Mouse (Mus musculus): ENCODE measurements at regions not wholly inside any gene's neighbourhood (a gene's known extent, or its start where the extent isn't known, plus 50 kb on each side); places are given as distances from the start of the nearest gene placed in this dataset.

GRCm38 (mm10) chr10:99353541-99354292, 90.7 kb downstream of the Dusp6 start:
- H3K36me3 ChIP-seq (replicated peaks), result no peaks in the 10 kb centered on the region
- peaks cover 16% of the 10 kb centered on the region for H3K9me3 ChIP-seq (replicated peaks)
- no peaks in the 10 kb centered on the region for H3K27me3 ChIP-seq (ENCODE audit: insufficient read depth, low read length)
- H3K4me1 ChIP-seq (ENCODE audit: insufficient read depth, low read depth, low read length), result no peaks in the 10 kb centered on the region
- no peak for DNase-seq (ENCODE audit: low spot score)
- TF ChIP-seq GATA2 (IDR thresholded peaks at IDR 0.05; ENCODE audit: borderline replicate concordance, low read depth, low read length) (no peak), GATA1 (IDR thresholded peaks at IDR 0.05; ENCODE audit: borderline replicate concordance, low read length) (no peak), POLR2AphosphoS5 (IDR thresholded peaks at IDR 0.05; ENCODE audit: insufficient replicate concordance, low read depth, low read length) (no peak), CTCF (IDR thresholded peaks at IDR 0.05; ENCODE audit: low read depth, low read length) (no peak), TAL1 (conservative IDR thresholded peaks at IDR 0.05; ENCODE audit: low read depth, low read length) (no peak)
- no peak for ATAC-seq (ENCODE audit: extremely low read depth, insufficient number of reproducible peaks, low FRiP score, poor library complexity, severe bottlenecking)
- H3K4me3 ChIP-seq (ENCODE audit: low read depth, low read length), result no peak overlapping the region

GRCm38 (mm10) chr10:99354352-99354751, 91.3 kb downstream of the Dusp6 start:
- no peaks in the 10 kb centered on the region for H3K27me3 ChIP-seq (ENCODE audit: insufficient read depth, low read length)
- DNase-seq (ENCODE audit: low spot score), result no peak
- H3K4me1 ChIP-seq (ENCODE audit: insufficient read depth, low read depth, low read length), result no peaks in the 10 kb centered on the region
- no peak for TF ChIP-seq CTCF (IDR thresholded peaks at IDR 0.05; ENCODE audit: low read depth, low read length)
- TF ChIP-seq GATA1 (IDR thresholded peaks at IDR 0.05; ENCODE audit: borderline replicate concordance, low read length), result no peak
- no peak for TF ChIP-seq TAL1 (conservative IDR thresholded peaks at IDR 0.05; ENCODE audit: low read depth, low read length)
- no peak for TF ChIP-seq GATA2 (IDR thresholded peaks at IDR 0.05; ENCODE audit: borderline replicate concordance, low read depth, low read length)
- no peak for TF ChIP-seq POLR2AphosphoS5 (IDR thresholded peaks at IDR 0.05; ENCODE audit: insufficient replicate concordance, low read depth, low read length)
- peaks cover 15% of the 10 kb centered on the region; the same call in 1 of the 2 replicates for H3K9me3 ChIP-seq (replicated peaks)
- no peak for ATAC-seq (ENCODE audit: extremely low read depth, insufficient number of reproducible peaks, low FRiP score, poor library complexity, severe bottlenecking)
- no peaks in the 10 kb centered on the region for H3K36me3 ChIP-seq (replicated peaks)
- H3K4me3 ChIP-seq (ENCODE audit: low read depth, low read length), result no peak overlapping the region

GRCm38 (mm10) chr10:99355303-99355702, 92.3 kb downstream of the Dusp6 start:
- H3K27me3 ChIP-seq (ENCODE audit: insufficient read depth, low read length), result no peaks in the 10 kb centered on the region
- no peaks in the 10 kb centered on the region for H3K36me3 ChIP-seq (replicated peaks)
- peaks cover 16% of the 10 kb centered on the region; the same call in 1 of the 2 replicates for H3K9me3 ChIP-seq (replicated peaks)
- H3K4me1 ChIP-seq (ENCODE audit: insufficient read depth, low read depth, low read length), result no peaks in the 10 kb centered on the region
- ATAC-seq (ENCODE audit: extremely low read depth, insufficient number of reproducible peaks, low FRiP score, poor library complexity, severe bottlenecking) (no peak), DNase-seq (ENCODE audit: low spot score) (no peak)
- no peak for TF ChIP-seq CTCF (IDR thresholded peaks at IDR 0.05; ENCODE audit: low read depth, low read length)
- no peak for TF ChIP-seq TAL1 (conservative IDR thresholded peaks at IDR 0.05; ENCODE audit: low read depth, low read length)
- TF ChIP-seq GATA2 (IDR thresholded peaks at IDR 0.05; ENCODE audit: borderline replicate concordance, low read depth, low read length), result no peak
- no peak for TF ChIP-seq POLR2AphosphoS5 (IDR thresholded peaks at IDR 0.05; ENCODE audit: insufficient replicate concordance, low read depth, low read length)
- no peak for TF ChIP-seq GATA1 (IDR thresholded peaks at IDR 0.05; ENCODE audit: borderline replicate concordance, low read length)
- H3K4me3 ChIP-seq (ENCODE audit: low read depth, low read length), result no peak overlapping the region

- H3K9me3 ChIP-seq (replicated peaks), result peaks cover 19% of the 10 kb centered on the region
- no peak overlapping the region for H3K4me3 ChIP-seq (ENCODE audit: low read depth, low read length)
- H3K36me3 ChIP-seq (replicated peaks), result no peaks in the 10 kb centered on the region
- no peak for DNase-seq (ENCODE audit: low spot score)
- no peaks in the 10 kb centered on the region for H3K27me3 ChIP-seq (ENCODE audit: insufficient read depth, low read length)
- no peak for TF ChIP-seq POLR2AphosphoS5 (IDR thresholded peaks at IDR 0.05; ENCODE audit: insufficient replicate concordance, low read depth, low read length)
- no peak for TF ChIP-seq GATA1 (IDR thresholded peaks at IDR 0.05; ENCODE audit: borderline replicate concordance, low read length)
- TF ChIP-seq GATA2 (IDR thresholded peaks at IDR 0.05; ENCODE audit: borderline replicate concordance, low read depth, low read length), result no peak
- no peak for TF ChIP-seq TAL1 (conservative IDR thresholded peaks at IDR 0.05; ENCODE audit: low read depth, low read length)
- TF ChIP-seq CTCF (IDR thresholded peaks at IDR 0.05; ENCODE audit: low read depth, low read length), result no peak
- ATAC-seq (ENCODE audit: extremely low read depth, insufficient number of reproducible peaks, low FRiP score, poor library complexity, severe bottlenecking), result no peak
- H3K4me1 ChIP-seq (ENCODE audit: insufficient read depth, low read depth, low read length), result no peaks in the 10 kb centered on the region
These were observed 93.2 kb downstream of the Dusp6 start for GRCm38 (mm10) chr10:99356221-99356620.

GRCm38 (mm10) chr10:99356883-99357282, 93.9 kb downstream of the Dusp6 start:
- TF ChIP-seq POLR2AphosphoS5 (IDR thresholded peaks at IDR 0.05; ENCODE audit: insufficient replicate concordance, low read depth, low read length) (no peak), CTCF (IDR thresholded peaks at IDR 0.05; ENCODE audit: low read depth, low read length) (no peak), TAL1 (conservative IDR thresholded peaks at IDR 0.05; ENCODE audit: low read depth, low read length) (no peak), GATA2 (IDR thresholded peaks at IDR 0.05; ENCODE audit: borderline replicate concordance, low read depth, low read length) (no peak), GATA1 (IDR thresholded peaks at IDR 0.05; ENCODE audit: borderline replicate concordance, low read length) (no peak)
- H3K36me3 ChIP-seq (replicated peaks), result no peaks in the 10 kb centered on the region
- ATAC-seq (ENCODE audit: extremely low read depth, insufficient number of reproducible peaks, low FRiP score, poor library complexity, severe bottlenecking), result no peak
- DNase-seq (ENCODE audit: low spot score), result no peak
- no peaks in the 10 kb centered on the region for H3K4me1 ChIP-seq (ENCODE audit: insufficient read depth, low read depth, low read length)
- H3K4me3 ChIP-seq (ENCODE audit: low read depth, low read length), result no peak overlapping the region
- peaks cover 19% of the 10 kb centered on the region for H3K9me3 ChIP-seq (replicated peaks)
- no peaks in the 10 kb centered on the region for H3K27me3 ChIP-seq (ENCODE audit: insufficient read depth, low read length)

GRCm38 (mm10) chr10:99357347-99357746, 94.3 kb downstream of the Dusp6 start:
- H3K4me3 ChIP-seq (ENCODE audit: low read depth, low read length), result no peak overlapping the region
- H3K9me3 ChIP-seq (replicated peaks), result peaks cover 20% of the 10 kb centered on the region
- no peaks in the 10 kb centered on the region for H3K4me1 ChIP-seq (ENCODE audit: insufficient read depth, low read depth, low read length)
- TF ChIP-seq CTCF (IDR thresholded peaks at IDR 0.05; ENCODE audit: low read depth, low read length) (no peak), POLR2AphosphoS5 (IDR thresholded peaks at IDR 0.05; ENCODE audit: insufficient replicate concordance, low read depth, low read length) (no peak), GATA2 (IDR thresholded peaks at IDR 0.05; ENCODE audit: borderline replicate concordance, low read depth, low read length) (no peak), GATA1 (IDR thresholded peaks at IDR 0.05; ENCODE audit: borderline replicate concordance, low read length) (no peak), TAL1 (conservative IDR thresholded peaks at IDR 0.05; ENCODE audit: low read depth, low read length) (no peak)
- ATAC-seq (ENCODE audit: extremely low read depth, insufficient number of reproducible peaks, low FRiP score, poor library complexity, severe bottlenecking) (no peak), DNase-seq (ENCODE audit: low spot score) (no peak)
- H3K36me3 ChIP-seq (replicated peaks), result no peaks in the 10 kb centered on the region
- H3K27me3 ChIP-seq (ENCODE audit: insufficient read depth, low read length), result no peaks in the 10 kb centered on the region
